Mouse (Mus musculus) embryonic facial prominence, embryonic 14.5 days (tissue): ENCODE measurements at regions not wholly inside any gene's neighbourhood (a gene's known extent, or its start where the extent isn't known, plus 50 kb on each side); places are given as distances from the start of the nearest gene placed in this dataset.

Experiments
- ATAC-seq: fragments of 200-750 bp; cut with Nextera tagmentation; 2 replicates; pipeline ENCODE4 v1.8.0; 2017; ENCODE audit warnings: low read depth, moderate number of reproducible peaks, moderate TSS enrichment
- DNase-seq: peaks from one replicate; pipeline ENCODE4 v3.0.0-alpha.2; 2015; ENCODE audit warnings: low spot score
- H3K27ac ChIP-seq: fragments of 300-500 bp; sonication (generic); replicated peaks from 2 replicates; pipeline ENCODE4 v1.5.1; 2014; ENCODE audit warnings: low read depth, mild to moderate bottlenecking, low read length, moderate library complexity
- H3K27me3 ChIP-seq: fragments of 300-500 bp; sonication (generic); replicated peaks from 2 replicates; pipeline ENCODE4 v1.6.1; 2014; ENCODE audit warnings: low read length; ENCODE audit not compliant: control insufficient read depth, insufficient read depth
- H3K36me3 ChIP-seq: fragments of 300-500 bp; sonication (generic); 2 replicates; pipeline ENCODE4 v1.6.1; 2014; ENCODE audit warnings: low read length, mixed read lengths; ENCODE audit not compliant: control insufficient read depth, insufficient read depth
- H3K4me1 ChIP-seq: fragments of 300-500 bp; sonication (generic); 2 replicates; pipeline ENCODE4 v1.6.1; 2014; ENCODE audit warnings: antibody characterized with exemption, low read length; ENCODE audit not compliant: control insufficient read depth, insufficient read depth
- H3K4me2 ChIP-seq: fragments of 300-500 bp; sonication (generic); 2 replicates; pipeline ENCODE4 v1.6.1; 2014; ENCODE audit warnings: low read depth, mild to moderate bottlenecking, low read length, moderate library complexity, mixed read lengths
- H3K4me3 ChIP-seq: fragments of 300-500 bp; sonication (generic); 2 replicates; pipeline ENCODE4 v1.5.1; 2014; ENCODE audit warnings: low read depth, mild to moderate bottlenecking, low read length
- H3K9ac ChIP-seq: fragments of 300-500 bp; sonication (generic); 2 replicates; pipeline ENCODE4 v1.6.1; 2014; ENCODE audit warnings: low read depth, mild to moderate bottlenecking, low read length, moderate library complexity, mixed read lengths
- H3K9me3 ChIP-seq: fragments of 300-500 bp; sonication (generic); 2 replicates; pipeline ENCODE4 v1.6.1; 2016; ENCODE audit warnings: low read length; ENCODE audit not compliant: control insufficient read depth
- WGBS: fragments of 180-500 bp; shearing (Covaris S2); extraction: QIAGEN DNeasy Blood & Tissue Kit; methylation state at CpG from one replicate; pipeline ENCODE4 v1.1.7; 2014; 5-methylcytosine and 5-hydroxymethylcytosine counted together

DNA sequence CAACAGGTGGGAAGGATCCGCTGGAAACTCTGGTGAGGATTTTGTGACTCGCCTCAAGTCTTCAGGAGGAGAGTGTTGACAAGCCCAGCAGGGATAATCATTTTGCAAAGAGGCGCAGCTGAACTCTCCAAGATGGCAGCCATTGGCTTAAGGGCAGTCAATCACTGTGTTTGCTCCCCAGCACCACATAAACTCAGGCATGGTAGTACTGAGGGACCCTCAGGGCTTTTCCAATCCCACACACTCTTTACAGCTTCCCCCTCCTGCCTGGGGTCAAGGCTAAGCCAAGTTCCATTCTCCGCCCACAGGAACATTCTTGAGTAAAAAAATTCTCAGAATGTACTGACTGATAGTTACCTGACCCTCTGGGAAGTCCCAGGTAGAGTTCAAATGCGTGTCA lies 72.0 kb upstream of the Slc1a4 start:
- no peaks in the 10 kb centered on the region for H3K27me3 ChIP-seq
- no peaks in the 10 kb centered on the region for H3K36me3 ChIP-seq
- H3K4me1 ChIP-seq: peaks cover 4% of the 10 kb centered on the region; the same call in 1 of the 2 replicates
- no peaks in the 10 kb centered on the region for H3K9me3 ChIP-seq
- no peak overlapping the region for H3K4me2 ChIP-seq
- DNase-seq (no peak), ATAC-seq (no peak)
- no peak overlapping the region for H3K9ac ChIP-seq
- H3K4me3 ChIP-seq: no peak overlapping the region
- 74% methylated on average over 5 of the region's 5 CpGs for WGBS
- H3K27ac ChIP-seq: no peak overlapping the region

DNA sequence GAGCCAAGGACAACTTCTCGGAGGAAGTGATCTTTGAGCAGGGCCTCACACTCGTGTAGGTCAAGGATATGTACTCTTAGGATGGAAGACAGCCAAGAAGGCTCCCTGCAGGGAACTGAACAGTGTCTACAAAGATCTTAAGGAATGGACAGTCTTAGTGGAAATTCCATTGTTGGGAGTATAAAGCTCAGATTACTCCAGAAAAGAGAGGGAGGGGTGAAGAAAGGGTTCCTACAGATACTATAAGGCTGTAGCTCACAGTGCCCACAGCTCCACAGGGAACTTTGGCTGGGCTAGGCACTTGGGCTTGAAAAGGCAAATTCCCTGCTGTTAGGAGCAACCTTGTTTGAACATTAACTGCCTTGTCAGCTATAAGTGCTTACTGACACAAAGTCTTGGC lies 85.6 kb upstream of the Slc1a4 start:
- Histone ChIP-seq H3K36me3 (no peaks in the 10 kb centered on the region), H3K27me3 (no peaks in the 10 kb centered on the region), H3K27ac (no peak overlapping the region), H3K9me3 (peaks cover 23% of the 10 kb centered on the region), H3K9ac (no peak overlapping the region), H3K4me1 (peaks cover 7% of the 10 kb centered on the region), H3K4me2 (no peak overlapping the region), H3K4me3 (no peak overlapping the region)
- DNase-seq (no peak), ATAC-seq (no peak)
- 70% methylated on average over 2 of the region's 2 CpGs for WGBS

DNA sequence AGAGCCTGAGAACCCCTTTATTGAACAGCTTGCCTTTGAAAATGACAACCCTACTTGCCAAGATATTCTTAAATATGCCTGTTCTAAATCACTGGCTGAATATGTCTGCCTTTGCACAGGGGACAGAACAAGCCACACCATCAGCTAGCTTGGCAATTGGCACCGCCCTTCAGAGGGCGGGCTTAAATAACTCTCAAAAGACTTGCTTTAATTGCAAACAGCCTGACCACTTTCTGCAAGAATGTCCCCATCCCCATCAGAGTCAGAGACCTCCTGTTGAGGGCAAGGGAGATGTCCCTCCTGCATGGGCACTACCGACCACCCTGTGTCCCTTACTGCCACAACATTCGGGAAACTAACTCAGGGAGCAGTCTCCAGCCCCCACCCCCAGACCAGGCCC lies 88.4 kb upstream of the Slc1a4 start:
- Histone ChIP-seq H3K27me3 (no peaks in the 10 kb centered on the region), H3K9ac (no peak overlapping the region), H3K4me1 (peaks cover 7% of the 10 kb centered on the region), H3K4me2 (no peak overlapping the region), H3K27ac (no peak overlapping the region), H3K36me3 (no peaks in the 10 kb centered on the region), H3K4me3 (no peak overlapping the region), H3K9me3 (peaks cover 10% of the 10 kb centered on the region)
- no peak for ATAC-seq
- DNase-seq: no peak
- WGBS: 40% methylated on average over 4 of the region's 4 CpGs

DNA sequence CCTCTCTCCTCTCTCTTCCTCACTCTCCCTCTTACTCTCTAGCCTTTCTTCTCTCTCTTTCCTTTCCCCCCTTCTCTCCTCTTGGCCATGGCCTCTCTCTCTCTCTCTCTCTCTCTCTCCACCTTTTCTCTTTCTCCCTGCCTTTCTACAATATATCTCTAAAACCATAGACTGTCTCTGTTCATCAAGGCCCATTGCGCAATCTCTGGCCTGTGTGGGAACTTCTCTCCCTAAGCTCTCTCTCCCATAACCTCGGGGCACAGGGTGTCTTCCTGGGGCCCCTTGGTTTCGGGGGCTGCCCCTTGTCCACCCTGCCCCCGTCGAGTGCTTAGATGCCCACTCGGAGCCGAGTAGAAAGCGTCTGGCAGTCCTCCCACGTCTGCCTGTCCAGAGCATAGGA lies 103.5 kb upstream of the Slc1a4 start:
- DNase-seq (no peak), ATAC-seq (no peak)
- Histone ChIP-seq H3K4me2 (no peak overlapping the region), H3K9ac (no peak overlapping the region), H3K9me3 (no peaks in the 10 kb centered on the region), H3K4me1 (no peaks in the 10 kb centered on the region), H3K4me3 (no peak overlapping the region), H3K36me3 (no peaks in the 10 kb centered on the region), H3K27ac (no peak overlapping the region), H3K27me3 (no peaks in the 10 kb centered on the region)
- 74% methylated on average over 9 of the region's 9 CpGs for WGBS

DNA sequence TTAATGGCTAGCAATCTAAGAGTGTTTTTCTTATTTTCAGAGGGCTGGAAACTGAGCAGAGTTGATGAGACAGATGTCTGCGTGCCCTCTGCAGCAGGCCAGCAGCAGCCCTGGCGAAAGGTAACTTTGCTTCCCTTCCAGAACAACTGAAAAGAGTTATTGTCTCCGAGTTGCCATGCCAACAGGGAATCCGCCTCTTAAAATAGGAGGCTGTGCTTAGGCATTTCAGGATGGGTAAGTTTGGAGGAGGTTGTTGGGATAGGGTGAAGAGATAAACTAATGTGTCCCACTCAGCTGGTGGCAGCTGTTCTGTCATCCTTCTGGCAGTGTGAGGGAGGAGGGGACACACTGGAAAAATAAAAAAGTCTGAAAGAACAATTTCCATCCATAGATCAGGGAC lies 100.6 kb upstream of the Sertad2 start:
- H3K4me1 ChIP-seq: peaks cover 7% of the 10 kb centered on the region
- DNase-seq: no peak
- no peak overlapping the region for H3K4me2 ChIP-seq
- 32% methylated on average over 4 of the region's 4 CpGs for WGBS
- H3K27ac ChIP-seq: no peak overlapping the region
- H3K36me3 ChIP-seq: no peaks in the 10 kb centered on the region
- H3K4me3 ChIP-seq: no peak overlapping the region
- ATAC-seq: no peak
- H3K9ac ChIP-seq: no peak overlapping the region
- no peaks in the 10 kb centered on the region for H3K27me3 ChIP-seq
- no peaks in the 10 kb centered on the region for H3K9me3 ChIP-seq

DNA sequence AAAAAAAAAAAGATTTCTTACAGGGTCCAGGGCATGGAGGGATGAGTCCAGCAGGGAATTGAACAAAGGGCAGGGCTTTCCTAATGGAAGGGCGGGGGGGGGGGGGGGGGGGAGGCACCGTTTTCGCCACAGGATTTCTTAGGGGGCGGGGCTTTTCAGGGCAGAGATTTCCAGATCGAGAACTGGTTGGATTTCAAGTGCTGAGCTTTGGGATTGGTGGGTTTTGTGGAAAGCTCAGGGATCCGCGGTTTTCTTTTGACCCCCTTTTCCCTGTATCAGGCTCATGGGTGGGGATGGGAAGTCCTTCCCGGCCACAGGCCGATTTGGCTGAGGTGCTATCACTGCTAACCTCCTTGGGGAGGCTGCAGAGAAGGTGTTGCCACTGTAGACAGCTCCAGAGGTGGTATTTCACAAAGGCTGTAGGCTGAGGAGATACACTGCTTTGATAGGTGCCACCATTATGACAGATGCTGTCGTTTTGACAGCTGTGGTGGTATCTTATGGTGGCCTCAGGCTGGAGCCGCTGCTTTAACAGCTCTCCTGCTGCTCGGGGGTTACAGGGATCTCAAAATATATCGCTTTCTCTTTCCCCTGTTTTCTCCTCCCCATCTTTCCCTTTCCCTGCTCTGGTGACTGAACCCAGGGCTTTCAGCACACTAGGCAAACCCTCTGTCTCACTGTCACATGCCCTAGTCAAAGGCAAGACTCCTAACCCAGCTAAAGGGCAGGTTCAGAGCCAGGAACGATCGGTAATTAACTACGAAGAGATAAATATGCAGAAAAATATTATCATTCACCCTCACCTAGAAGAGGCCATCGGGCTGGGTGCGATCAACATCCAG lies 97.8 kb upstream of the Sertad2 start:
- peak overlapping the region; percentile 51; the same call in 1 of the 2 replicates for H3K9ac ChIP-seq
- 0 out of 2 replicates have a peak, but pooled peaks have one; percentile 12 for ATAC-seq
- no peak for DNase-seq

DNA sequence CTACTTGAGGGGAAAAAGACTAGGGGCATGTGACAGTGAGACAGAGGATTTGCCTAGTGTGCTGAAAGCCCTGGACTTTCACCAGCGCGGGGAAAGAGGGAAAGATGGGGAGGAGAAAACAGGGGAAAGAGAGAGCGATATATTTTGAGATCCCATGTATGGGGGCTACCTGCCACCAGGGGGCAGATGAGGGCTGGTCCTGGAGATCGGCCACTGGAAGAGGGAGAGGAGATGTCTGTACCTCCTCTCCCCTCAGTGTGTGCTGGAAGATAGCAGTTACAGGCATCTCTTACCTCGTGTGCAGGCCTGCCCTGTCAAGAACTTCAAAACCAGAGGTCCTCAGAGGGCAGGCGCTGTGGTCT lies 97.2 kb upstream of the Sertad2 start:
- Histone ChIP-seq H3K27ac (no peak overlapping the region), H3K9ac (peak overlapping the region; percentile 51), H3K9me3 (no peaks in the 10 kb centered on the region), H3K36me3 (no peaks in the 10 kb centered on the region), H3K4me3 (peak overlapping the region; percentile 32), H3K4me1 (peaks cover 7% of the 10 kb centered on the region), H3K4me2 (peak overlapping the region; percentile 63), H3K27me3 (no peaks in the 10 kb centered on the region)
- DNase-seq (peak; percentile 77), ATAC-seq (peak; percentile 86)
- 4% methylated on average over 6 of the region's 6 CpGs for WGBS

More for the DNA sequence above, 97.8 kb upstream of the Sertad2 start:
- H3K9me3 ChIP-seq: no peaks in the 10 kb centered on the region
- WGBS: 9% methylated on average over 18 of the region's 18 CpGs
- peak overlapping the region; percentile 63 for H3K4me2 ChIP-seq
- no peaks in the 10 kb centered on the region for H3K27me3 ChIP-seq
- H3K4me1 ChIP-seq: peaks cover 7% of the 10 kb centered on the region
- H3K27ac ChIP-seq: no peak overlapping the region
- peak overlapping the region; percentile 32 for H3K4me3 ChIP-seq
- H3K36me3 ChIP-seq: no peaks in the 10 kb centered on the region

DNA sequence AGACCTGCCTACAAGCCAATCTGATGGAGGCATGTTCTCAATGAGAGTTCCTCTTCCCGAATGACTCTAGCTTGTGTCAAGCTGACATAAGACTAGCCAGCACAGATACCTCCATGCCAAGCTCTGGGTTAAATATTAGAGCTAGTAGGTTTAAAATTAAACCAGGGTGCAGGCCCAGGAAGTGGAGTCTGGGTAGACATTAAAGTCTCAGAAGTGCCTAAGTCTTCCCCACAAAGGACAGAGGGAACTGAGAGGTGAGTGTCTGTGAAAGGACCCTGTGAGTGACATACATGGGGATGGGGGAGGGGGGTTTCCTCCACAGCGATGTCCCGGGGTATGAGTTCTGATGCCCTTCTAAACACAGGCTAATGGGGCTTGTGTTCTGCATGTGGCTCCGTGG lies 90.2 kb upstream of the Sertad2 start:
- Histone ChIP-seq H3K4me2 (no peak overlapping the region), H3K4me3 (no peak overlapping the region), H3K4me1 (0 out of 2 replicates have a peak, but pooled peaks cover 8% of the 10 kb centered on the region), H3K36me3 (no peaks in the 10 kb centered on the region), H3K27ac (no peak overlapping the region), H3K27me3 (0 out of 2 replicates have a peak, but pooled peaks cover 6% of the 10 kb centered on the region), H3K9ac (no peak overlapping the region), H3K9me3 (no peaks in the 10 kb centered on the region)
- WGBS: 62% methylated on average over 4 of the region's 4 CpGs
- no peak for DNase-seq
- ATAC-seq: no peak

DNA sequence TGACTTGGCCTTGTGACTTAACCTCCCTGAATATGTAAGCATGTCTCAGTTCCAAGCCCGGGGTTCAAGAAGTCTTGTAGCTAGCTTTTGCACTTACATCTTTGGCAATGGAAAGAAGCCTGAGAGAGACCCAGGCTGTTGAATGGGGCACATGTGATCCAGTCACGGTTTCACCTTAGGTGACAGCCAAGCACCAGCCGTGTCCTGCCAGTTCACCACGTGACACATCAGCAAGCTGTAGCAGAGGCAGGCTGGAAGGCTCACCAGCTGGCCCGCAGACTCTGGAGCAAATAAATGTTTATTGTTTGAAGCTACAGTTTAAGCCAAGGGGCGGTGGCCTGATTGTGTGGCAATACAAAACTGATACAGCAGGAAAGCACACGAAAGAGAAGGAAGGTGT lies 89.3 kb upstream of the Sertad2 start:
- no peak for ATAC-seq
- H3K9ac ChIP-seq: no peak overlapping the region
- WGBS: 71% methylated on average over 7 of the region's 7 CpGs

More for the DNA sequence above, 89.3 kb upstream of the Sertad2 start:
- 0 out of 2 replicates have a peak, but pooled peaks cover 6% of the 10 kb centered on the region for H3K27me3 ChIP-seq
- DNase-seq: no peak
- no peaks in the 10 kb centered on the region for H3K36me3 ChIP-seq
- 0 out of 2 replicates have a peak, but pooled peaks cover 8% of the 10 kb centered on the region for H3K4me1 ChIP-seq
- H3K4me3 ChIP-seq: no peak overlapping the region
- no peak overlapping the region for H3K27ac ChIP-seq
- no peak overlapping the region for H3K4me2 ChIP-seq
- no peaks in the 10 kb centered on the region for H3K9me3 ChIP-seq
